Mouse (Mus musculus) heart, embryonic 12.5 days (tissue): ENCODE measurements around the gene Ppp4r1. TPM values are rescaled to one million over a fixed set of nuclear protein-coding genes. Genes with fewer than 3 reads are reported as not detected.

Source experiments
- ATAC-seq: fragments of 200-750 bp; cut with Nextera tagmentation; 2 replicates; pipeline ENCODE4 v1.8.0; 2017; ENCODE audit warnings: moderate TSS enrichment, moderate library complexity; ENCODE audit not compliant: insufficient number of reproducible peaks, low FRiP score
- H3K27ac ChIP-seq: fragments of 300-500 bp; sonication (generic); 2 replicates; pipeline ENCODE4 v1.5.1; 2016; ENCODE audit warnings: mild to moderate bottlenecking, moderate library complexity; ENCODE audit not compliant: poor library complexity, severe bottlenecking
- H3K27me3 ChIP-seq: fragments of 300-500 bp; sonication (generic); replicated peaks from 2 replicates; pipeline ENCODE4 v1.6.1; 2016; ENCODE audit warnings: mild to moderate bottlenecking, moderate library complexity
- H3K36me3 ChIP-seq: fragments of 300-500 bp; sonication (generic); 2 replicates; pipeline ENCODE4 v1.6.1; 2016; ENCODE audit warnings: mild to moderate bottlenecking, moderate library complexity
- H3K4me1 ChIP-seq: fragments of 300-500 bp; sonication (generic); replicated peaks from 2 replicates; pipeline ENCODE4 v1.6.1; 2016; ENCODE audit warnings: mild to moderate bottlenecking
- H3K4me2 ChIP-seq: fragments of 300-500 bp; sonication (generic); 2 replicates; pipeline ENCODE4 v1.6.1; 2016; ENCODE audit warnings: mild to moderate bottlenecking, moderate library complexity
- H3K4me3 ChIP-seq: fragments of 300-500 bp; sonication (generic); 2 replicates; pipeline ENCODE4 v1.5.1; 2016; ENCODE audit warnings: mild to moderate bottlenecking
- H3K9ac ChIP-seq: fragments of 300-500 bp; sonication (generic); 2 replicates; pipeline ENCODE4 v1.6.1; 2016; ENCODE audit warnings: mild to moderate bottlenecking, moderate library complexity
- H3K9me3 ChIP-seq: fragments of 300-500 bp; sonication (generic); replicated peaks from 2 replicates; pipeline ENCODE4 v1.6.1; 2016; ENCODE audit warnings: mild to moderate bottlenecking, moderate library complexity
- WGBS: fragments of 180-500 bp; shearing (Covaris S2); methylation state at CpG from one replicate; pipeline ENCODE4 v1.1.7; 2016; 5-methylcytosine and 5-hydroxymethylcytosine counted together
- polyA plus RNA-seq: library from polyadenylated mRNA; unstranded; fragments of >200 nt; fragmentation: Nextera tagmentation; extraction: Ambion mirVana; gene quantifications from 2 replicates; pipeline ENCODE4 v1.2.1, GENCODE M21; 2016

Gene Ppp4r1
- polyA plus RNA-seq, 1 experiment from 2014 or later: 33.5 TPM

- 42% methylated on average over 4 of the region's 4 CpGs for WGBS
- Histone ChIP-seq H3K9me3 (no peaks in the 10 kb centered on the region), H3K4me2 (no peak overlapping the region), H3K4me1 (0 out of 2 replicates have a peak, but pooled peaks cover 5% of the 10 kb centered on the region), H3K4me3 (no peak overlapping the region), H3K9ac (no peak overlapping the region), H3K36me3 (peaks cover 35% of the 10 kb centered on the region), H3K27ac (no peak overlapping the region), H3K27me3 (no peaks in the 10 kb centered on the region)
- no peak for ATAC-seq
Measured at GRCm38 (mm10) chr17:65864742-65865141, 82.4 kb downstream of the Ppp4r1 start.

GRCm38 (mm10) chr17:65865265-65865664 lies 82.9 kb downstream of the Ppp4r1 start:
- Histone ChIP-seq H3K27me3 (no peaks in the 10 kb centered on the region), H3K27ac (no peak overlapping the region), H3K36me3 (peaks cover 34% of the 10 kb centered on the region), H3K4me1 (0 out of 2 replicates have a peak, but pooled peaks cover 5% of the 10 kb centered on the region), H3K9me3 (no peaks in the 10 kb centered on the region), H3K4me2 (no peak overlapping the region), H3K9ac (no peak overlapping the region), H3K4me3 (no peak overlapping the region)
- no peak for ATAC-seq

- Histone ChIP-seq H3K36me3 (peaks cover 25% of the 10 kb centered on the region), H3K27ac (no peak overlapping the region), H3K4me1 (0 out of 2 replicates have a peak, but pooled peaks cover 5% of the 10 kb centered on the region), H3K4me3 (no peak overlapping the region), H3K9me3 (no peaks in the 10 kb centered on the region), H3K27me3 (no peaks in the 10 kb centered on the region), H3K9ac (no peak overlapping the region), H3K4me2 (no peak overlapping the region)
- ATAC-seq: no peak
- WGBS: 32% methylated on average over 3 of the region's 3 CpGs
Measured at GRCm38 (mm10) chr17:65866201-65866600, 83.8 kb downstream of the Ppp4r1 start.

GRCm38 (mm10) chr17:65867996-65868395 lies 85.6 kb downstream of the Ppp4r1 start:
- Histone ChIP-seq H3K4me3 (no peak overlapping the region), H3K36me3 (peaks cover 16% of the 10 kb centered on the region; the same call in 1 of the 2 replicates), H3K4me2 (no peak overlapping the region), H3K4me1 (peaks cover 19% of the 10 kb centered on the region), H3K27me3 (no peaks in the 10 kb centered on the region), H3K9me3 (no peaks in the 10 kb centered on the region), H3K27ac (no peak overlapping the region), H3K9ac (no peak overlapping the region)
- ATAC-seq: no peak
- WGBS: 90% methylated on average over 5 of the region's 5 CpGs

- peaks cover 8% of the 10 kb centered on the region; the same call in 1 of the 2 replicates for H3K36me3 ChIP-seq
- H3K4me1 ChIP-seq: peaks cover 17% of the 10 kb centered on the region
- 76% methylated on average over 10 of the region's 10 CpGs for WGBS
- H3K27ac ChIP-seq: no peak overlapping the region
- no peak overlapping the region for H3K9ac ChIP-seq
- no peaks in the 10 kb centered on the region for H3K9me3 ChIP-seq
- no peak overlapping the region for H3K4me3 ChIP-seq
- no peak overlapping the region for H3K4me2 ChIP-seq
- H3K27me3 ChIP-seq: no peaks in the 10 kb centered on the region
- no peak for ATAC-seq
Measured at GRCm38 (mm10) chr17:65869720-65870119, 87.3 kb downstream of the Ppp4r1 start.

- H3K27ac ChIP-seq: no peak overlapping the region
- 46% methylated on average over 4 of the region's 4 CpGs for WGBS
- no peak overlapping the region for H3K9ac ChIP-seq
- H3K4me2 ChIP-seq: no peak overlapping the region
- peaks cover 8% of the 10 kb centered on the region; the same call in 1 of the 2 replicates for H3K36me3 ChIP-seq
- ATAC-seq: no peak
- no peaks in the 10 kb centered on the region for H3K27me3 ChIP-seq
- peaks cover 17% of the 10 kb centered on the region for H3K4me1 ChIP-seq
- H3K4me3 ChIP-seq: no peak overlapping the region
- H3K9me3 ChIP-seq: no peaks in the 10 kb centered on the region
Measured at GRCm38 (mm10) chr17:65870146-65870545, 87.8 kb downstream of the Ppp4r1 start.

- no peak overlapping the region for H3K27ac ChIP-seq
- no peak overlapping the region for H3K9ac ChIP-seq
- peaks cover 8% of the 10 kb centered on the region; the same call in 1 of the 2 replicates for H3K36me3 ChIP-seq
- no peaks in the 10 kb centered on the region for H3K9me3 ChIP-seq
- H3K4me3 ChIP-seq: no peak overlapping the region
- 38% methylated on average over 5 of the region's 5 CpGs for WGBS
- H3K4me1 ChIP-seq: peaks cover 14% of the 10 kb centered on the region
- H3K4me2 ChIP-seq: no peak overlapping the region
- H3K27me3 ChIP-seq: no peaks in the 10 kb centered on the region
- no peak for ATAC-seq
Measured at GRCm38 (mm10) chr17:65871641-65872041, 89.3 kb downstream of the Ppp4r1 start.

GRCm38 (mm10) chr17:65872051-65872450 lies 89.7 kb downstream of the Ppp4r1 start:
- Histone ChIP-seq H3K4me1 (peaks cover 14% of the 10 kb centered on the region), H3K27ac (no peak overlapping the region), H3K4me2 (no peak overlapping the region), H3K36me3 (peaks cover 7% of the 10 kb centered on the region; the same call in 1 of the 2 replicates), H3K27me3 (no peaks in the 10 kb centered on the region), H3K9ac (no peak overlapping the region), H3K9me3 (no peaks in the 10 kb centered on the region), H3K4me3 (no peak overlapping the region)
- WGBS: 57% methylated on average over 6 of the region's 6 CpGs
- no peak for ATAC-seq

GRCm38 (mm10) chr17:65872652-65873051 lies 90.3 kb downstream of the Ppp4r1 start:
- H3K36me3 ChIP-seq: 0 out of 2 replicates have a peak, but pooled peaks cover 1% of the 10 kb centered on the region
- no peak overlapping the region for H3K4me3 ChIP-seq
- peak; percentile 27; the same call in 1 of the 2 replicates for ATAC-seq
- H3K9ac ChIP-seq: no peak overlapping the region
- peaks cover 14% of the 10 kb centered on the region for H3K4me1 ChIP-seq
- H3K4me2 ChIP-seq: no peak overlapping the region
- 49% methylated on average over 6 of the region's 6 CpGs for WGBS
- H3K27ac ChIP-seq: no peak overlapping the region
- no peaks in the 10 kb centered on the region for H3K27me3 ChIP-seq
- no peaks in the 10 kb centered on the region for H3K9me3 ChIP-seq

GRCm38 (mm10) chr17:65873156-65873555 lies 90.8 kb downstream of the Ppp4r1 start:
- WGBS: 83% methylated on average over 4 of the region's 4 CpGs

GRCm38 (mm10) chr17:65873834-65874233 lies 91.5 kb downstream of the Ppp4r1 start:
- WGBS: 95% methylated on average over 11 of the region's 11 CpGs
- no peak for ATAC-seq
- Histone ChIP-seq H3K27me3 (no peaks in the 10 kb centered on the region), H3K27ac (no peak overlapping the region), H3K4me3 (no peak overlapping the region), H3K9me3 (no peaks in the 10 kb centered on the region), H3K4me2 (no peak overlapping the region), H3K36me3 (no peaks in the 10 kb centered on the region), H3K4me1 (peaks cover 14% of the 10 kb centered on the region), H3K9ac (no peak overlapping the region)

More at GRCm38 (mm10) chr17:65873156-65873555, 90.8 kb downstream of the Ppp4r1 start:
- Histone ChIP-seq H3K9me3 (no peaks in the 10 kb centered on the region), H3K36me3 (no peaks in the 10 kb centered on the region), H3K9ac (no peak overlapping the region), H3K4me2 (no peak overlapping the region), H3K4me3 (no peak overlapping the region), H3K4me1 (peaks cover 14% of the 10 kb centered on the region), H3K27ac (no peak overlapping the region), H3K27me3 (no peaks in the 10 kb centered on the region)
- ATAC-seq: no peak

- H3K4me1 ChIP-seq: peaks cover 15% of the 10 kb centered on the region
- H3K9me3 ChIP-seq: no peaks in the 10 kb centered on the region
- no peak overlapping the region for H3K9ac ChIP-seq
- 0 out of 2 replicates have a peak, but pooled peaks have one; percentile 27 for ATAC-seq
- H3K27me3 ChIP-seq: no peaks in the 10 kb centered on the region
- H3K4me2 ChIP-seq: no peak overlapping the region
- no peak overlapping the region for H3K27ac ChIP-seq
- H3K36me3 ChIP-seq: no peaks in the 10 kb centered on the region
- no peak overlapping the region for H3K4me3 ChIP-seq
- WGBS: 71% methylated on average over 6 of the region's 6 CpGs
Measured at GRCm38 (mm10) chr17:65877026-65877425, 94.7 kb downstream of the Ppp4r1 start.
